Mouse (Mus musculus) megakaryocyte, embryonic 14.5 days (primary cell): ENCODE measurements around the gene Drd2.

ENCODE experiments used
- FLI1 ChIP-seq: IDR thresholded peaks from 2 replicates; pipeline ENCODE4 v1.6.1; 2012; ENCODE audit warnings: low read length, inconsistent platforms, mixed read lengths
- GATA1 ChIP-seq: IDR thresholded peaks from 3 replicates; pipeline ENCODE4 v1.6.1; 2012; ENCODE audit warnings: mixed read lengths, low read length, inconsistent platforms, borderline replicate concordance

DNA sequence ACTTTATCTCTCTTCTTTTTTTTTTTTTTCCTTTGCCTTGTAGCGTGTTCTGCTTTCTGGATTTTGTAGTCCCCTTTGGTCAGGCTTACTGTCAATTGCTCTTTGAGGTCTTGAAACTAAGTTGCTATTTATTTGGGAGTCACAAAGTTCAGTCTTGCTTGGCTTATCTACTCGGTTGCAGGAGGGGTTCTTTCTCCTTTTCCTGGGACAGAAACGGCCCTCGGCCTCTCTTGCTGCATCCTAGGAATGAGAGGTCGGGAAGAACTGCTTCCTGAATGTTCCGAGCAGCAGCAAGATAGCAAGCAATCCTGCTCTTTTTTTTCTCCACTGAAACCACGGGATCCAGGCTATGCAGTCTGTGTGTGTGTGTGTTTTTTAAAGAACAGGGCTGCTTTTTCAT is 44.9 kb downstream of the Drd2 start:
- TF ChIP-seq GATA1 (no peak), FLI1 (no peak)
